Mouse (Mus musculus): Measurements from ENCODE around the gene Fgf3.

DNA sequence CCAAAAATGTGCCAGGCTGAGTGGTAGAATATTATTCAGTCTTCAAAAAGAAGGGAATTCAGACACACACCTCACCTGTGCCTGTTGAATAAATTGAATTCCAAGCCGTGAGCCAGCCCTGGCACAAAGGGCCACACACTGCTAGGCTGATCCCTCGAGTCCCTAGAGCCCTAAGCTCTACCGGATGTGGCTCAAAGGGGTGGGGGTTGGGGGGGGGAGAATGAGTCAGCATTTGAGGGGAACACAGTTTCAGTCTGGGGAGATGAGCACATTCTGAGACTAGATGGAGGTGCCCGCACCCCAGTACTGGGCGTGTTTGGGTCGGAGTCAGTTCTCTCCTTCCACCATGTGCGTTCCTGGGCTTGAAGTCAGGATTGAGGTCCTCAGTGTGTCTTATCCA lies 19.3 kb downstream of the Fgf3 start:
- TF ChIP-seq CTCF (IDR thresholded peaks at IDR 0.05; ENCODE audit: extremely low read depth, insufficient read depth, insufficient read length, insufficient replicate concordance) = no peak
- no peak for TF ChIP-seq POLR2A (IDR thresholded peaks at IDR 0.05; ENCODE audit: low read depth, low read length)
